Mouse (Mus musculus) heart, postnatal 25 days (tissue): Measurements from ENCODE around the gene Znhit2. TPM values are rescaled to one million over a fixed set of nuclear protein-coding genes. Genes with fewer than 3 reads are reported as not detected.

ENCODE experiments used
- microRNA-seq: library from miRNA; unstranded; fragments of <30 nt; microRNA quantifications from one replicate; pipeline ENCODE4 v1.2.0, GENCODE M21; 2022
- total RNA-seq, 2 experiments: library from RNA; stranded (reverse); gene quantifications; 2 replicates each; pipeline ENCODE4 v1.2.3; 2021

The Znhit2 gene
- total RNA-seq, 2 experiments from 2014 or later: 11.9 to 12.4 TPM

Small RNAs within 50 kb of the gene (microRNA-seq; reads per million reads assigned to microRNA genes)
- gene Mir6988: 0.83 reads per million

Other genes with a start within 250 kb of the Znhit2 start
- gene Frmd8, start 185.9 kb upstream of the Znhit2 start, total RNA-seq: 10 to 100 TPM in 1 of 2 experiments, 1 to 10 TPM in 1; 8.9 to 11.1 TPM
- 1 to 10 TPM; 3.5 to 4.1 TPM for gene Slc25a45, start 183.4 kb upstream of the Znhit2 start, total RNA-seq
- under 1 TPM; 0.22 to 0.68 TPM for gene Tigd3, start 167.0 kb upstream of the Znhit2 start, total RNA-seq
- 10 to 100 TPM; 87.4 to 96.1 TPM for gene Dpf2, start 148.2 kb upstream of the Znhit2 start, total RNA-seq
- gene Cdc42ep2, start 136.4 kb upstream of the Znhit2 start, total RNA-seq: 1 to 10 TPM; 9.1 to 9.8 TPM
- 10 to 100 TPM in 1 of 2 experiments, 1 to 10 TPM in 1; 8.9 to 11.2 TPM for gene Pola2, start 97.0 kb upstream of the Znhit2 start, total RNA-seq
- gene Slc22a20, start 75.0 kb upstream of the Znhit2 start, total RNA-seq: not detected
- gene Capn1, start 45.3 kb upstream of the Znhit2 start, total RNA-seq: 10 to 100 TPM; 27.5 to 32.8 TPM
- gene Syvn1, start 14.6 kb upstream of the Znhit2 start, total RNA-seq: 10 to 100 TPM; 20.6 to 22.4 TPM
- 10 to 100 TPM; 39.0 to 39.2 TPM for gene Mrpl49, start 3.4 kb upstream of the Znhit2 start, total RNA-seq
- 100 to 1,000 TPM; 499 to 563 TPM for gene Fau, start 3.3 kb upstream of the Znhit2 start, total RNA-seq
- gene Tm7sf2, start 7.2 kb downstream of the Znhit2 start, total RNA-seq: 1 to 10 TPM; 4.2 to 5.1 TPM
- gene Vps51, start 16.0 kb downstream of the Znhit2 start, total RNA-seq: 10 to 100 TPM; 23.0 to 25.3 TPM
- gene Tmem262, start 18.8 kb downstream of the Znhit2 start, total RNA-seq: not detected
- gene Gm28374, start 21.1 kb downstream of the Znhit2 start, total RNA-seq: not detected
- gene Zfpl1, start 23.8 kb downstream of the Znhit2 start, total RNA-seq: 10 to 100 TPM; 16.4 to 19.4 TPM
- gene Cdca5, start 23.8 kb downstream of the Znhit2 start, total RNA-seq: under 1 TPM; 0.21 to 0.42 TPM
- not detected for gene AC131692.1, start 33.2 kb downstream of the Znhit2 start, total RNA-seq
- not detected for gene Naaladl1, start 44.6 kb downstream of the Znhit2 start, total RNA-seq
- 1 to 10 TPM; 7.9 to 8.5 TPM for gene Sac3d1, start 57.5 kb downstream of the Znhit2 start, total RNA-seq
- gene Snx15, start 67.1 kb downstream of the Znhit2 start, total RNA-seq: 10 to 100 TPM; 13.7 to 15.1 TPM
- under 1 TPM; 0.78 to 0.87 TPM for gene Batf2, start 79.8 kb downstream of the Znhit2 start, total RNA-seq
- 10 to 100 TPM; 54.4 to 58.4 TPM for gene Arl2, start 80.4 kb downstream of the Znhit2 start, total RNA-seq
- not detected for gene Majin, start 123.2 kb downstream of the Znhit2 start, total RNA-seq
- gene Gpha2, start 165.2 kb downstream of the Znhit2 start, total RNA-seq: not detected
- 10 to 100 TPM; 33.6 to 38.0 TPM for gene Ppp2r5b, start 174.7 kb downstream of the Znhit2 start, total RNA-seq
- 10 to 100 TPM; 22.0 to 22.2 TPM for gene Atg2a, start 180.5 kb downstream of the Znhit2 start, total RNA-seq
- gene Ehd1, start 215.5 kb downstream of the Znhit2 start, total RNA-seq: 100 to 1,000 TPM; 119 to 139 TPM
- 10 to 100 TPM in 1 of 2 experiments, 1 to 10 TPM in 1; 9.4 to 12.0 TPM for gene Cdc42bpg, start 245.3 kb downstream of the Znhit2 start, total RNA-seq